ENCODE assay signal across 8 mouse cellular contexts in genomic region chr7:127768997-127769593, GRCm38 (mm10). TPM values are rescaled to one million over a fixed set of nuclear protein-coding genes. Genes with fewer than 3 reads are reported as not detected.
A peak's percentile ranks its signal among the peaks of the same experiment; 100 is the strongest.
DNase-seq lines count a peak whose midpoint lies in the region; ATAC-seq and TF ChIP-seq lines count a peak whose summit lies in the region.

No protein-coding gene starts in this region.

- no peaks in the 10 kb centered on the region for H3K27me3 ChIP-seq in cerebellum, adult 2 months (ENCODE audit: control insufficient read depth, insufficient read depth, low read length)
- no peaks in the 10 kb centered on the region for H3K27me3 ChIP-seq in hindbrain, embryonic 11.5 days (ENCODE audit: control insufficient read depth, insufficient read depth, low read length)
- no peaks in the 10 kb centered on the region for H3K27me3 ChIP-seq in lung, postnatal 0 days (replicated peaks; ENCODE audit: insufficient read depth, low read length)

- TF ChIP-seq POLR2A in cerebellum, adult 2 months (IDR thresholded peaks at IDR 0.05; ENCODE audit: borderline replicate concordance, insufficient read depth, low read length) = no peak

- H3K4me2 ChIP-seq in hindbrain, embryonic 11.5 days (replicated peaks; ENCODE audit: low read depth, low read length) = peak overlapping the region; percentile 72
- peak overlapping the region; percentile 95 for H3K4me2 ChIP-seq in lung, postnatal 0 days (replicated peaks; ENCODE audit: low read depth, low read length)

- H3K4me1 ChIP-seq in cerebellum, adult 2 months (ENCODE audit: control insufficient read depth, insufficient read depth, low read length) = peaks cover 1% of the 10 kb centered on the region; the same call in 1 of the 2 replicates
- H3K4me1 ChIP-seq in hindbrain, embryonic 11.5 days (replicated peaks; ENCODE audit: control insufficient read depth, insufficient read depth, low read length) = peaks cover 6% of the 10 kb centered on the region; the same call in 1 of the 2 replicates
- H3K4me1 ChIP-seq in lung, postnatal 0 days (ENCODE audit: insufficient read depth, low read depth, low read length) = peaks cover 10% of the 10 kb centered on the region

- peak; percentile 87 for ATAC-seq in hindbrain, embryonic 11.5 days (ENCODE audit: low FRiP score)
- ATAC-seq in lung, postnatal 0 days = peak; percentile 92

- TF ChIP-seq CTCF in cerebellum, adult 2 months (IDR thresholded peaks at IDR 0.05; ENCODE audit: borderline replicate concordance, insufficient read depth, low read depth, low read length) = no peak
- TF ChIP-seq CTCF in lung, postnatal 0 days (IDR thresholded peaks at IDR 0.05) = no peak

- peak overlapping the region; percentile 67 for H3K27ac ChIP-seq in cerebellum, adult 2 months (ENCODE audit: insufficient read depth, low read length)
- peak overlapping the region; percentile 49 for H3K27ac ChIP-seq in hindbrain, embryonic 11.5 days (ENCODE audit: low read depth, low read length)
- peak overlapping the region; percentile 93 for H3K27ac ChIP-seq in lung, postnatal 0 days (ENCODE audit: low read length)

- H3K9ac ChIP-seq in hindbrain, embryonic 11.5 days (ENCODE audit: low read depth, low read length) = peak overlapping the region; percentile 64; the same call in 1 of the 2 replicates
- H3K9ac ChIP-seq in lung, postnatal 0 days (replicated peaks; ENCODE audit: low read depth) = peak overlapping the region; percentile 87

- TF ChIP-seq EP300 in lung, postnatal 0 days (IDR thresholded peaks at IDR 0.05) = peak; percentile 17; the same call in 1 of the 2 replicates

- WGBS in cerebellum, adult 2 months = 3% methylated on average over 16 of the region's 16 CpGs
- 2% methylated on average over 16 of the region's 16 CpGs for WGBS in hindbrain, embryonic 11.5 days
- WGBS in lung, postnatal 0 days = under 1% methylated on average over 16 of the region's 16 CpGs

- peak; percentile 99 for DNase-seq in Muller cell, postnatal 12 days (ENCODE audit: inconsistent ontology term)
- DNase-seq in cerebellum, adult 2 months = peak; percentile 92 to 94
- peak; percentile 99 for DNase-seq in frontal cortex, adult 2 months (ENCODE audit: extremely low spot score in 1 of 2, low spot score in 1 of 2)
- DNase-seq in hindbrain, embryonic 11.5 days (ENCODE audit: low spot score) = peak; percentile 90
- DNase-seq in layer of hippocampus, adult 9-11 months = peak; percentile 98
- DNase-seq in lung, postnatal 0 days (ENCODE audit: low spot score) = peak; percentile 100
- DNase-seq in ovary, postnatal 14 days (ENCODE audit: low spot score) = peak; percentile 96
- peak; percentile 45 to 59 for DNase-seq in thymus, postnatal 36 days

- H3K36me3 ChIP-seq in hindbrain, embryonic 11.5 days (ENCODE audit: control insufficient read depth, insufficient read depth, low read length) = peaks cover 10% of the 10 kb centered on the region
- no peaks in the 10 kb centered on the region for H3K36me3 ChIP-seq in lung, postnatal 0 days (ENCODE audit: insufficient read depth, low read length)

- peak overlapping the region; percentile 85 for H3K4me3 ChIP-seq in cerebellum, adult 2 months (replicated peaks; ENCODE audit: insufficient read depth, low read depth, low read length)
- H3K4me3 ChIP-seq in hindbrain, embryonic 11.5 days (ENCODE audit: low read depth, low read length) = peak overlapping the region; percentile 42
- peak overlapping the region; percentile 81 for H3K4me3 ChIP-seq in lung, postnatal 0 days (ENCODE audit: low read depth, low read length)

- no peaks in the 10 kb centered on the region for H3K9me3 ChIP-seq in hindbrain, embryonic 11.5 days (ENCODE audit: control insufficient read depth, low read length)
- no peaks in the 10 kb centered on the region for H3K9me3 ChIP-seq in lung, postnatal 0 days (ENCODE audit: low read length)

RNA-seq across cellular contexts. Expression of gene Orai3, which starts 0.5 kb away (rescaled TPM):
- 24.1 and 26.1 TPM in 2 replicates for polyA plus RNA-seq in cerebellum, adult 2 months (2012; rRNA removed)
- polyA plus RNA-seq in frontal cortex, adult 2 months (2012; rRNA removed) = 19.9 and 20.6 TPM in 2 replicates
- polyA plus RNA-seq in hindbrain, embryonic 11.5 days (2014; fragmentation: Nextera tagmentation; extraction: Ambion mirVana) = 6.7 and 8.5 TPM in 2 replicates
- 38.5 and 42.8 TPM in 2 replicates for polyA plus RNA-seq in lung, postnatal 0 days (2015; fragmentation: Nextera tagmentation; extraction: Ambion mirVana)

RNA-seq across cellular contexts. Expression of gene Setd1a, which starts 7.4 kb away (rescaled TPM):
- polyA plus RNA-seq in cerebellum, adult 2 months (2012; rRNA removed) = 23.1 and 25.5 TPM in 2 replicates
- polyA plus RNA-seq in frontal cortex, adult 2 months (2012; rRNA removed) = 20.2 and 21.8 TPM in 2 replicates
- 21.3 and 22.4 TPM in 2 replicates for polyA plus RNA-seq in hindbrain, embryonic 11.5 days (2014; fragmentation: Nextera tagmentation; extraction: Ambion mirVana)
- 10.5 and 11.0 TPM in 2 replicates for polyA plus RNA-seq in lung, postnatal 0 days (2015; fragmentation: Nextera tagmentation; extraction: Ambion mirVana)

RNA-seq across cellular contexts. Expression of gene Gm49388, which starts 16.3 kb away (rescaled TPM):
- 0.46 and 0.47 TPM in 2 replicates for polyA plus RNA-seq in cerebellum, adult 2 months (2012; rRNA removed)
- polyA plus RNA-seq in frontal cortex, adult 2 months (2012; rRNA removed) = 0.06 TPM in 1 of 2 replicates, not detected in the other
- polyA plus RNA-seq in hindbrain, embryonic 11.5 days (2014; fragmentation: Nextera tagmentation; extraction: Ambion mirVana) = not detected in 2 replicates
- polyA plus RNA-seq in lung, postnatal 0 days (2015; fragmentation: Nextera tagmentation; extraction: Ambion mirVana) = not detected in 2 replicates

RNA-seq across cellular contexts. Expression of gene Fbxl19, which starts 24.8 kb away (rescaled TPM):
- polyA plus RNA-seq in cerebellum, adult 2 months (2012; rRNA removed) = 35.2 and 37.8 TPM in 2 replicates
- 58.3 and 62.6 TPM in 2 replicates for polyA plus RNA-seq in frontal cortex, adult 2 months (2012; rRNA removed)
- 6.2 and 10.7 TPM in 2 replicates for polyA plus RNA-seq in hindbrain, embryonic 11.5 days (2014; fragmentation: Nextera tagmentation; extraction: Ambion mirVana)
- 1.6 TPM in 2 replicates for polyA plus RNA-seq in lung, postnatal 0 days (2015; fragmentation: Nextera tagmentation; extraction: Ambion mirVana)

RNA-seq across cellular contexts. Expression of gene Hsd3b7, which starts 31.3 kb away (rescaled TPM):
- 30.4 and 39.6 TPM in 2 replicates for polyA plus RNA-seq in cerebellum, adult 2 months (2012; rRNA removed)
- 15.7 and 17.3 TPM in 2 replicates for polyA plus RNA-seq in frontal cortex, adult 2 months (2012; rRNA removed)
- polyA plus RNA-seq in hindbrain, embryonic 11.5 days (2014; fragmentation: Nextera tagmentation; extraction: Ambion mirVana) = 7.6 and 7.8 TPM in 2 replicates
- polyA plus RNA-seq in lung, postnatal 0 days (2015; fragmentation: Nextera tagmentation; extraction: Ambion mirVana) = 52.8 and 55.8 TPM in 2 replicates

Comparison
In these comparisons a context has a peak if more than half of its experiments do, and no peak if none do; other contexts are left out.
1. Peak in every context shown above with its lines: DNase-seq, ATAC-seq, H3K4me3 ChIP-seq and H3K27ac ChIP-seq.